Mouse (Mus musculus) adrenal gland, postnatal 14 days (tissue): ENCODE measurements around the gene Ascl2. TPM values are rescaled to one million over a fixed set of nuclear protein-coding genes. Genes with fewer than 3 reads are reported as not detected.

Experiments
- DNase-seq: peaks from one replicate; pipeline ENCODE4 v3.0.0; 2021; ENCODE audit warnings: mixed read lengths
- long read RNA-seq, 2 experiments: library from polyadenylated mRNA; stranded (forward); transcript quantifications; one replicate each; pipeline ENCODE4 v2.0.0; 2021
- total RNA-seq: library from RNA; stranded (reverse); gene quantifications from 2 replicates; pipeline ENCODE4 v1.2.3, GENCODE M21; 2021

Gene Ascl2
- total RNA-seq: 0.45 TPM in 1 of 2 replicates, not detected in the other
- long read RNA-seq, experiment 1: 0 reads
- long read RNA-seq, experiment 2, partial matches to known transcripts: 1 of 1 reads
- long read RNA-seq, experiment 2, other reads (novel, unspliced or antisense): 0 of 1 reads

- peak; percentile 32 for DNase-seq
Measured at GRCm38 (mm10) chr7:142968809-142969511, at the start of gene Ascl2. Gene Ascl2, minus strand, starts transcription at chr7:142969264.

GRCm38 (mm10) chr7:143017181-143017580, 48.1 kb upstream of the Ascl2 start:
- DNase-seq: no peak

GRCm38 (mm10) chr7:143016424-143017142, 47.5 kb upstream of the Ascl2 start:
- DNase-seq: no peak

GRCm38 (mm10) chr7:143015755-143016423, 46.8 kb upstream of the Ascl2 start:
- peak; percentile 80 for DNase-seq

- peak; percentile 77 for DNase-seq
Measured at GRCm38 (mm10) chr7:143014862-143015659, 46.0 kb upstream of the Ascl2 start.

GRCm38 (mm10) chr7:143013420-143014178, 44.5 kb upstream of the Ascl2 start:
- DNase-seq: peak; percentile 92

GRCm38 (mm10) chr7:143012230-143012875, 43.3 kb upstream of the Ascl2 start:
- DNase-seq: peak; percentile 81

- DNase-seq: no peak
Measured at GRCm38 (mm10) chr7:143011226-143011625, 42.2 kb upstream of the Ascl2 start.

GRCm38 (mm10) chr7:143009996-143010395, 40.9 kb upstream of the Ascl2 start:
- no peak for DNase-seq

GRCm38 (mm10) chr7:143008996-143009665, 40.1 kb upstream of the Ascl2 start:
- no peak for DNase-seq

- DNase-seq: peak; percentile 65
Measured at GRCm38 (mm10) chr7:143008370-143008926, 39.4 kb upstream of the Ascl2 start.

- DNase-seq: peak; percentile 97
Measured at GRCm38 (mm10) chr7:143007599-143008369, 38.7 kb upstream of the Ascl2 start.

GRCm38 (mm10) chr7:143006756-143007598, 37.9 kb upstream of the Ascl2 start:
- no peak for DNase-seq

GRCm38 (mm10) chr7:143006097-143006755, 37.2 kb upstream of the Ascl2 start:
- DNase-seq: no peak

- DNase-seq: no peak
Measured at GRCm38 (mm10) chr7:143005344-143006096, 36.5 kb upstream of the Ascl2 start.

- peak; percentile 14 for DNase-seq
Measured at GRCm38 (mm10) chr7:143004727-143005343, 35.8 kb upstream of the Ascl2 start, which contains the start of gene Tspan32. Gene Tspan32, plus strand, starts transcription at chr7:143005046.
